Mouse (Mus musculus): ENCODE results near the gene Kif26b.

Gene Kif26b

GRCm38 (mm10) chr1:178597113-178597512 lies 68.2 kb downstream of the Kif26b start:
- DNase-seq (ENCODE audit: low spot score), result no peak

- no peak for DNase-seq (ENCODE audit: low spot score)
Measured at GRCm38 (mm10) chr1:178597757-178598156, 68.8 kb downstream of the Kif26b start.

- DNase-seq (ENCODE audit: low spot score), result peak; percentile 39
Measured at GRCm38 (mm10) chr1:178600851-178601569, 72.1 kb downstream of the Kif26b start.

- no peak for DNase-seq (ENCODE audit: low spot score)
Measured at GRCm38 (mm10) chr1:178609151-178609775, 80.3 kb downstream of the Kif26b start.

- no peak for DNase-seq (ENCODE audit: low spot score)
Measured at GRCm38 (mm10) chr1:178611512-178611911, 82.6 kb downstream of the Kif26b start.

GRCm38 (mm10) chr1:178621301-178621700 lies 92.4 kb downstream of the Kif26b start:
- DNase-seq (ENCODE audit: low spot score), result no peak

- DNase-seq (ENCODE audit: low spot score), result no peak
Measured at GRCm38 (mm10) chr1:178623889-178624288, 95.0 kb downstream of the Kif26b start.

GRCm38 (mm10) chr1:178626961-178627381 lies 98.0 kb downstream of the Kif26b start:
- no peak for DNase-seq (ENCODE audit: low spot score)

GRCm38 (mm10) chr1:178630042-178630441 lies 101.1 kb downstream of the Kif26b start:
- DNase-seq (ENCODE audit: low spot score), result no peak

- DNase-seq (ENCODE audit: low spot score), result no peak
Measured at GRCm38 (mm10) chr1:178631863-178632262, 102.9 kb downstream of the Kif26b start.

- no peak for DNase-seq (ENCODE audit: low spot score)
Measured at GRCm38 (mm10) chr1:178634359-178635085, 105.6 kb downstream of the Kif26b start.

- DNase-seq (ENCODE audit: low spot score), result no peak
Measured at GRCm38 (mm10) chr1:178635470-178635869, 106.5 kb downstream of the Kif26b start.

GRCm38 (mm10) chr1:178637293-178637692 lies 108.4 kb downstream of the Kif26b start:
- DNase-seq (ENCODE audit: low spot score), result no peak

GRCm38 (mm10) chr1:178639951-178640350 lies 111.0 kb downstream of the Kif26b start:
- DNase-seq (ENCODE audit: low spot score), result no peak

- DNase-seq (ENCODE audit: low spot score), result peak; percentile 76
Measured at GRCm38 (mm10) chr1:178640719-178641455, 112.0 kb downstream of the Kif26b start.

- no peak for DNase-seq (ENCODE audit: low spot score)
Measured at GRCm38 (mm10) chr1:178641788-178642187, 112.9 kb downstream of the Kif26b start.

- no peak for DNase-seq (ENCODE audit: low spot score)
Measured at GRCm38 (mm10) chr1:178644954-178645353, 116.0 kb downstream of the Kif26b start.

GRCm38 (mm10) chr1:178646589-178646988 lies 117.7 kb downstream of the Kif26b start:
- no peak for DNase-seq (ENCODE audit: low spot score)

GRCm38 (mm10) chr1:178655525-178655924 lies 126.6 kb downstream of the Kif26b start:
- DNase-seq (ENCODE audit: low spot score), result no peak

GRCm38 (mm10) chr1:178661035-178661434 lies 132.1 kb downstream of the Kif26b start:
- no peak for DNase-seq (ENCODE audit: low spot score)

GRCm38 (mm10) chr1:178661556-178661955 lies 132.6 kb downstream of the Kif26b start:
- DNase-seq (ENCODE audit: low spot score), result no peak

- no peak for DNase-seq (ENCODE audit: low spot score)
Measured at GRCm38 (mm10) chr1:178663539-178663938, 134.6 kb downstream of the Kif26b start.

All from urinary bladder, postnatal 14 days (tissue).